Mouse (Mus musculus): ENCODE measurements at regions not wholly inside any gene's neighbourhood (a gene's known extent, or its start where the extent isn't known, plus 50 kb on each side); places are given as distances from the start of the nearest gene placed in this dataset.
A peak's percentile ranks its signal among the peaks of the same experiment; 100 is the strongest.

DNA sequence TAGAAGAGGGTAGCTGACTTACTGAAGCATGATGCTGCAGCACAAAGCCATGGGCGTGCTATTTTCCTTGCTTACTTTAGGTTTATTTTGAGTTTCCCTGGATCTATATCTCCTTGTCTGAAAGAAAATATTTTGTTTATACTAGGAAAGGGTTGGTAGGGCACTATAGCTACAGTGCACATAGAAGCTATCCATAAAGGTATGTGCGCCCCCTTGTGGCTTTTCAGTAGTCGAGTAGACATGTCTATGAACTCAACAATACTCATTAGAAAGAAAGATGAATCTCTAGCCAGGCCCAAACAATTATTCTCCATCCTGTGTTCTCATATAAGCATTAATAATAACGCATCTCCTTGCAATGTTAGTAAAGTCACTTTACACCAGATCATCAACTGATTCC, 114.3 kb downstream of the Rab38 start:
- DNase-seq (ENCODE audit: low read depth in 2 of 2, low spot score in 2 of 2): peak; percentile 14 to 37

DNA sequence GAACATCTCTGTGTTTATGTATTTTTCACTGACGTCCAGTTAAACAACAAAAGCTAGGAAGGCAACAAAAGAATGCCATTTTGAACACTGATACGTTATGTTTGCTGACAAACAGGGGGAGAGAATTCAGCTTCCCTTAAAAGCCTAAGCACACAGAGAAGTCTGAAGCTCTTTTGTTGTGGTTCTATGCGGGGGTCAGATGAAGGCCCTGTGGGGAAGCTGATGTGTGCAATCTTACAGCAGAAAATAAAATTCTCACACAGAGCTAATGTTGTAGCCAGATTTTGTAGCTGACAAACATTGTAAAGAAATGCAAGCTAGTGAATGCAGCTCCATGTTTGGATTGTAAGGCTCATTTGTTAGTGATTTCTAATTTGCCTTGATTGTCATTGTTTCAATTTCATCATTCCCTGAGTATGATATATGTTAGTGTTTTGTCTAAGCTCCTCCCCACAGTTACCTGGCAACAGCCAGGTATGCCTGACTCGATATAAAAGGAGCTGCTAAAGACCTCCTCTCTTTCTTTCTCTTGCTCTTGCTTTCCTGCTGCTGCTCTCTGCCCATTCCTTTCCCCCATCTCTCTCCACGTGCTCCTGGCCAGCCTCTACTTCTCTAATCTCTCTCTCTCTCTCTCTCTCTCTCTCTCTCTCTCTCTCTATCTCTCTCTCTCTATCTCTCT, 115.0 kb downstream of the Rab38 start:
- DNase-seq (ENCODE audit: low read depth in 2 of 2, low spot score in 2 of 2): no peak

DNA sequence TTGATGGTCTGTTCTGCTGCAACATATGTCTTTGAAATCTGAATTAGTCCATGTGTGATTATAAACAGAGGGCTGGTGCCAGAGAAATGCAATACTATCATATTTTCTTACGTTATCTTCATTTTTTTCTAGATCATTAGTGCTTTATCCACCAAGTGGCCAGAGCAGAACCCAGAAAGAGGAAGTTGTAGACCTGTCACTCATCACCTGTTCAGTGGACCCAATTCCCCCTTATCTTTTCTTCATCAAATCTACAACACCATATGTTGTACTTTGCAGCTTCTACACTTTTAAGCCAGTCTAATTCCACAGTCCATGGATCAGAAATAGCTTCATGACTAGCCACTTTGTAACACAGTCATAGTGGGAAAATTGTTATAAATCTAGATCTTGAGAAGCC, 145.0 kb downstream of the Rab38 start:
- no peak for DNase-seq (ENCODE audit: low read depth in 2 of 2, low spot score in 2 of 2)

DNA sequence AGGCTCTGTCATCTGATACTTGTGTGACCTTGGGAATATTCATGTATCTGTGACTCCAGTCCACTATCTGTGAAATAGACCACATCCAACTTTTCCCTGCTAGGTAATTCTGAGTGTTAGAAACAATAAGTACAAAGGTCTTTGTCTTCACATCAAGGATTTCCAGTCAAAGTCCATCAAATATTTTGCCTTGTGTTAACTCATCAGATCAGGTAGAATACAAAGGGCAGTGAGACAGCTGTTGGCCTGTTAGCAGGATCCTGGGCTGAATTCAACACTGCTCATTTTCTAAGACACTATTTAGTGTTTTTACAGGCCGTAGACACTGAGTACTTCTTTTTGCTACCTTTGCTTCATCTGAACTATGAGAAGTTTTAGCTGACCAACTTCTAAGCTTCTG, 170.7 kb downstream of the Rab38 start:
- no peak for DNase-seq (ENCODE audit: low read depth in 2 of 2, low spot score in 2 of 2)
